Mouse (Mus musculus) limb, embryonic 14.5 days (tissue): ENCODE data around the gene Spry1. TPM values are rescaled to one million over a fixed set of nuclear protein-coding genes. Genes with fewer than 3 reads are reported as not detected.

Experiments used
- ATAC-seq: fragments of 200-750 bp; cut with Nextera tagmentation; 2 replicates; pipeline ENCODE4 v1.8.0; 2017; ENCODE audit warnings: low read depth, moderate number of reproducible peaks, moderate TSS enrichment; ENCODE audit not compliant: low FRiP score
- DNase-seq: peaks from one replicate; pipeline ENCODE4 v3.0.0-alpha.2; 2015; ENCODE audit warnings: low spot score
- H3K27ac ChIP-seq: fragments of 300-500 bp; sonication (generic); replicated peaks from 2 replicates; pipeline ENCODE4 v1.5.1; 2014; ENCODE audit warnings: low read depth, mild to moderate bottlenecking, low read length, moderate library complexity, mixed read lengths
- H3K27me3 ChIP-seq: fragments of 300-500 bp; sonication (generic); 2 replicates; pipeline ENCODE4 v1.6.1; 2014; ENCODE audit warnings: low read length, mixed read lengths; ENCODE audit not compliant: control insufficient read depth, insufficient read depth
- H3K36me3 ChIP-seq: fragments of 300-500 bp; sonication (generic); 2 replicates; pipeline ENCODE4 v1.6.1; 2014; ENCODE audit warnings: mild to moderate bottlenecking, low read length, moderate library complexity, mixed read lengths; ENCODE audit not compliant: control insufficient read depth, insufficient read depth
- H3K4me1 ChIP-seq: fragments of 300-500 bp; sonication (generic); 2 replicates; pipeline ENCODE4 v1.6.1; 2014; ENCODE audit warnings: antibody characterized with exemption, low read length, mixed read lengths; ENCODE audit not compliant: control insufficient read depth, insufficient read depth
- H3K4me2 ChIP-seq: fragments of 300-500 bp; sonication (generic); replicated peaks from 2 replicates; pipeline ENCODE4 v1.6.1; 2014; ENCODE audit warnings: low read depth, mild to moderate bottlenecking, low read length, moderate library complexity; ENCODE audit not compliant: severe bottlenecking
- H3K4me3 ChIP-seq: fragments of 300-500 bp; sonication (generic); replicated peaks from 2 replicates; pipeline ENCODE4 v1.5.1; 2014; ENCODE audit warnings: low read length
- H3K9ac ChIP-seq: fragments of 300-500 bp; sonication (generic); 2 replicates; pipeline ENCODE4 v1.6.1; 2014; ENCODE audit warnings: mild to moderate bottlenecking, low read depth, low read length, moderate library complexity; ENCODE audit not compliant: severe bottlenecking
- H3K9me3 ChIP-seq: fragments of 300-500 bp; sonication (generic); 2 replicates; pipeline ENCODE4 v1.6.1; 2016; ENCODE audit warnings: low read length; ENCODE audit not compliant: control insufficient read depth
- POLR2A ChIP-seq: fragments of 200-500 bp; IDR thresholded peaks from 2 replicates; pipeline ENCODE4 v1.8.0; 2012; ENCODE audit warnings: inconsistent platforms, mild to moderate bottlenecking, moderate library complexity, borderline replicate concordance; ENCODE audit not compliant: insufficient read depth, insufficient read length; ENCODE audit errors: extremely low read depth
- WGBS: fragments of 180-500 bp; shearing (Covaris S2); extraction: QIAGEN DNeasy Blood & Tissue Kit; methylation state at CpG from one replicate; pipeline ENCODE4 v1.1.7; 2014; 5-methylcytosine and 5-hydroxymethylcytosine counted together
- polyA plus RNA-seq, 2 experiments: library from polyadenylated mRNA; depleted of rRNA in 1 of 2; stranded (reverse) in 1 of 2; unstranded in 1 of 2; fragments of >200 nt; fragmentation: Nextera tagmentation in 1 of 2; extraction: Ambion mirVana in 1 of 2; gene quantifications; 2 replicates each; pipeline versions ENCODE4 v1.2.1 to v1.2.3; 2012 to 2014

Gene Spry1
- polyA plus RNA-seq, 2 experiments = 23.6 to 57.1 TPM

DNA sequence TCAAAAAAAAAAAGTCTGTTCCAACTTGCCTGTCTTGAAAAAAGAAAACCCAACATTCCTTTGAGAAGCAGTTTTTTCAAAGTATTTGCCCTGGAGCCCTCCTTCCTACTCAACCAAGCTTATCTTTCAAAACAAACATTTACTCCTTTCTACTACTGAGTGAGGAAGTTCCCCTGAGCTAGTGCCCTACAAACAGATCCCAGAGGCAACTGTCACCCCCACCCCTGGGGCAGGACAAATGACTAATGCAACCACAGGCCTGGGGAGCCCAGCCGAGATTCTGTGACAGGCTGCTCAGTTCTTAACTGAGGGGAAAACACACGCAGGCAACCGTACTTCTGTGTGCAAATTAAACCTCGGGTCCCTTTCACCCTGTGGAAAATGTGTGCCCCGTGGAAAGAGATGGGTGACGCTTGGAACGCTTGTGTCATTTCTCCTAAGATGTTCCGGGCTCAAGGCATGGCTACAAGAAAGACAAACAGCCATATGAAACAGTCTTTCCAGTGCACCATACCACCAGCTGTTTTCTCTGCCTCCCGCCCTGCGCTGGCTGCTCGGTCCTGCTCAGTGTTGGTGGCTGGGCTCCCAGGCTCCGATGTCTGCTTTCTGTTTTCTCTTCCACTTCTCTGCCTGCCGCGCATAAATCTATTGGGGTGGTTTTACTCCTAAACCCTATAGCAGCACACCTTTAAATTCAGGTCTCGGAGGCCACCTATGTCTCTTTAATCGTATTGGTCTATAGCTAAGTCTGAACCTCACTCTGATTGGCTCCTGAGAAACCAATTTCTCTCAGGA is 14.4 kb downstream of the Spry1 start:
- peak overlapping the region; percentile 68 for H3K27ac ChIP-seq
- peaks cover 3% of the 10 kb centered on the region; the same call in 1 of the 2 replicates for H3K36me3 ChIP-seq
- WGBS = 6% methylated on average over 16 of the region's 16 CpGs
- ATAC-seq = peak; percentile 59; the same call in 1 of the 2 replicates
- DNase-seq = peak; percentile 65
- no peak overlapping the region; the same call in 1 of the 2 replicates for H3K9ac ChIP-seq
- no peaks in the 10 kb centered on the region for H3K9me3 ChIP-seq
- TF ChIP-seq POLR2A = no peak
- H3K4me1 ChIP-seq = peaks cover 21% of the 10 kb centered on the region
- H3K4me2 ChIP-seq = peak overlapping the region; percentile 49
- H3K4me3 ChIP-seq = peak overlapping the region; percentile 24
- no peaks in the 10 kb centered on the region for H3K27me3 ChIP-seq

DNA sequence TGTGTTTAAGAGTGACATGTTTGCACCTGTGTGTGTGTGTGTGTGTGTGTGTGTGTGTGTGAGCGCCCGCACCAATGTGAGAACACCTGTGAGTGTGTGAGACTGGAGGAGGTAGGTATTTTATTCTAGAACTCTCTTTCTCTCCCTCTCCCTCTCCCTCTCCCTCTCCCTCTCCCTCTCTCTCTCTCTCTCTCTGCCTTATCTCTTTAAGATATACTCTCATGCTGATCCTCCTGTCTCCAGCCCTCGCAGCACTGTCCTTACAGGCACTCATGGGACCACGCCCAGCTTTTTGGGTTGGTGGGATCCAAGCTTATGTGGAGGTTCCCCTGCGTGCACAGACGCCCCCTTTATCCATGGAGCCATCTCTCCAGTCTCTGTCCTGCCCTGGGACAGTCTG is 15.0 kb downstream of the Spry1 start:
- ATAC-seq = no peak
- H3K36me3 ChIP-seq = no peaks in the 10 kb centered on the region
- no peak for TF ChIP-seq POLR2A
- DNase-seq = no peak
- peak overlapping the region; percentile 24; the same call in 1 of the 2 replicates for H3K4me3 ChIP-seq
- WGBS = 76% methylated on average over 6 of the region's 6 CpGs
- no peak overlapping the region for H3K9ac ChIP-seq
- no peak overlapping the region for H3K27ac ChIP-seq
- peaks cover 21% of the 10 kb centered on the region for H3K4me1 ChIP-seq
- no peaks in the 10 kb centered on the region for H3K27me3 ChIP-seq
- H3K9me3 ChIP-seq = no peaks in the 10 kb centered on the region
- H3K4me2 ChIP-seq = peak overlapping the region; percentile 49

- no peak for DNase-seq
- H3K9ac ChIP-seq = no peak overlapping the region
- no peaks in the 10 kb centered on the region for H3K36me3 ChIP-seq
- no peaks in the 10 kb centered on the region for H3K27me3 ChIP-seq
- H3K4me2 ChIP-seq = peak overlapping the region; percentile 23; the same call in 1 of the 2 replicates
- H3K4me3 ChIP-seq = no peak overlapping the region
- no peaks in the 10 kb centered on the region for H3K9me3 ChIP-seq
- peaks cover 21% of the 10 kb centered on the region for H3K4me1 ChIP-seq
- no peak for TF ChIP-seq POLR2A
- no peak for ATAC-seq
- WGBS = 31% methylated on average over 20 of the region's 20 CpGs
- H3K27ac ChIP-seq = no peak overlapping the region
Measured at GRCm38 (mm10) chr3:37655933-37656633, 16.3 kb downstream of the Spry1 start.

DNA sequence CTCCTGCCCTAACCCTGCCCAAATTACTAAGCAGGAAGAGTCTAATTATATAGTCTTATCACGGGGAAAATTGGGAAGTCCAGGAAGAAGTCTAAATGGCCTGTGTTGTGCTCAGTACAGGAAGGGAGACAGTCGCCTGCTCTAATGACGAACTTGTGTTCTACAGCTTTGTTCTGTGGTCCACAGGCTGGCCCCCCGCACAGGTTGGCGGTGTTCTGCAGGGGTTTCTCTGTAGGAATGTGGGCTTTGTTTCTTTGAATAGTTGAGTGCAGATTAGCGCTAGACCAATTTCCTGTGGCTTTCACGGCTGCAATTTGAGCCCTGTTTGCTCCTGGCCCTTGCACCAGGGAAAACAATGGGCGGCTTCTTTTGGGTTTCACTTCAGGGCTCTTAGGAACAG is 17.3 kb downstream of the Spry1 start:
- WGBS = 5% methylated on average over 8 of the region's 8 CpGs
- no peaks in the 10 kb centered on the region for H3K36me3 ChIP-seq

GRCm38 (mm10) chr3:37658155-37658554 is 18.4 kb downstream of the Spry1 start:
- no peak for DNase-seq
- Histone ChIP-seq H3K9me3 (no peaks in the 10 kb centered on the region), H3K4me1 (peaks cover 21% of the 10 kb centered on the region), H3K36me3 (no peaks in the 10 kb centered on the region), H3K4me2 (no peak overlapping the region), H3K9ac (no peak overlapping the region), H3K4me3 (no peak overlapping the region), H3K27ac (no peak overlapping the region), H3K27me3 (no peaks in the 10 kb centered on the region)
- WGBS = 24% methylated on average over 5 of the region's 5 CpGs
- TF ChIP-seq POLR2A = no peak
- ATAC-seq = no peak

More for the DNA sequence above, 17.3 kb downstream of the Spry1 start:
- Histone ChIP-seq H3K9me3 (no peaks in the 10 kb centered on the region), H3K4me2 (no peak overlapping the region), H3K4me3 (no peak overlapping the region), H3K4me1 (peaks cover 21% of the 10 kb centered on the region), H3K9ac (no peak overlapping the region), H3K27ac (no peak overlapping the region), H3K27me3 (no peaks in the 10 kb centered on the region)
- DNase-seq (no peak), ATAC-seq (no peak)
- no peak for TF ChIP-seq POLR2A
